Mouse (Mus musculus) frontal cortex, postnatal 10 days (tissue): ENCODE results near the gene Eef2.

Experiments
- DNase-seq, 2 experiments: peaks; one replicate each; pipeline ENCODE4 v3.0.0; 2022; ENCODE audit warnings: low spot score in 2 of 2, mixed read lengths in 1 of 2

Gene Eef2

DNA sequence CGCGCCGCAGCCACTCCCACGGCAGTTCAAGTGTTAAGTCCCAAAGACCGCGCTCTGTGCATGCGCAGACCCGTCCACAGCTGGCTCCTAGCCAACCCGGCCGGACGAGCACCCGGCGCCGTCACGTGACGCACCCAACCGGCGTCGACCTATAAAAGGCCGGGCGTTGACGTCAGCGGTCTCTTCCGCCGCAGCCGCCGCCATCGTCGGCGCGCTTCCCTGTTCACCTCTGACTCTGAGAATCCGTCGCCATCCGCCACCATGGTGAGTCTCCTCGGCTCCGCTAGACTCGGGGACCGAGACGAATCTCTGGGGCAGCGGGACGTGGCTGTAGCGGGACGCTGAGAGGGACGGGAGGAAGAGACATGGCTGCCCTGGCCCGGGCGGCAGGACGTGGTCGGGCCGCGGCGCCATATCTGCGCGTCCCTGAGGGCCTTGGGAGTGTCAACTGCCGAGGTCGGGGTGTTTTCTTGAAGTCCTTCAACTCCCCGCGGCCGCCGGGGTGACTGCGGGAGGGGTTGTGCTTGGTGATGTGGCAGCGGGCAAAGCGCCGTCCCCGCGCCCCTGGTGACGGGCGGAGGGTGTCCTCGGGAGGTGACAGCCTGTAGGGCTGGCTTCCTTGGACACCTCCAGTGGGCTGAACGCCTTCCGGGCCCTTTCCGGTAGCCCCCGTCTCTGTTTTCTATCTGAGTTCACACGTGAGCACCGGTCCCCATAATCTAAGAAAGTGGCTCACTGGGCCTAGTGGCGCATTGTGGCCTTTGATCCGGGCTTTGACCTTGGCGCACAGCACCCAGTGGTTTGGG lies at the start of gene Eef2:
Gene Eef2, plus strand, starts transcription at position 166 of the 806 bp plus-strand sequence.
- peak; percentile 97 to 99 for DNase-seq

DNA sequence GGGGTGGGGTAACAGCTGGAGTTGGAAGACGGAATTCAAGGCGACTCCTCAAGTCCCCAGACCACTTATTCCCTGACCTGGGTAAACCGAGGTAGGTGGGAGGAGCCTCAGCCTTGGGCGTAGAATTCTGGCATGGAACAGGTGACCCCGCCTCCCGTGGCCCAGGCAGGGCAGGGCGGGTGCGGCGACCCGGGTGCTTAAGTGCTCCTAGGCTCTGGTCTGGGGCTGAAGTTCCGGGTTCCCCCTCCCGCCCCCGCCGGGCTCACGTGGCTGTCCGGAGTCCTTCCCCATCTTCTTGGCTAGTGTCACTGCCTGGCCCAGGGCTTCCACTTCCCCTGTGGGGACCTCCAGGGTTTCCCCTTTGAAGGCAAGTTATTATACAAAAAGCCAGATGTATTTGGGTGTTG lies 42.2 kb upstream of the Eef2 start:
- peak in 1 of 2 experiments; percentile 62 for DNase-seq

DNA sequence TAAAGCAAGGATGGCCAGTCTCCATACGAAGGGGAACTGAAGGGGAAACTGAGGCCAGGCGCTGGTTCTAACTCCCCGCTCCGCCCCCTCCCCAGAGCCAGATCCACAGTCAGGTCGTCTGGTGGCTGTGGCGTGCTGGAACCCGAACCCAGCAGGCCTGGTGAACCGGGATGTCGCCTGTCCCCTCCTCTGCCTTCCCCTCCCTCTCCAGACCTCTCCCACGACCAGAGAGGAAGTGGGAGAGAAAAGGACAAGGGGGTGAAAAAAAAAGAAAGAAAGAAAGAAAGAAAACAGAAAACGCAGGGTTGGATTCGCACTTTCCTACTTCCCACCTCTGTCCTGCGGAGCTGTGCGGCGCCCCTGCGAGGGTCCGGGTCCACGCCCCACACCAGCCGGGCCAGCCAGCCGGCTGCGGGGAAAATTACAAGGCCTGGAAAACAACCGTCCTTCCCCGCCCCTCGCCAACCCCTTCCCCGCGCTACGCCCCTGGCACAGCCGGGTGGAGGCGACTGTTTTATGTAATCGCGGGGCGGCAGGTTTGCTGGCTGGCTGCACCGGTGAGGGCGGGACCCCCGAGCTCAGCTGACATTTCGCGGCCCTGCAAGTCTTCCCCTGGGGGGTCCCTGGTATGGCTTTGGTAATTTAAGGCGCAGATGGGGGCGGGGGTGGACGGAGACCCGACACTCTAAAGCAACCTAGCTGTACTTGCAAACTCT lies 41.3 kb upstream of the Eef2 start, which contains the start of gene Zbtb7a:
Gene Zbtb7a, plus strand, starts transcription at position 255 of the 716 bp plus-strand sequence.
- DNase-seq, result no peak

DNA sequence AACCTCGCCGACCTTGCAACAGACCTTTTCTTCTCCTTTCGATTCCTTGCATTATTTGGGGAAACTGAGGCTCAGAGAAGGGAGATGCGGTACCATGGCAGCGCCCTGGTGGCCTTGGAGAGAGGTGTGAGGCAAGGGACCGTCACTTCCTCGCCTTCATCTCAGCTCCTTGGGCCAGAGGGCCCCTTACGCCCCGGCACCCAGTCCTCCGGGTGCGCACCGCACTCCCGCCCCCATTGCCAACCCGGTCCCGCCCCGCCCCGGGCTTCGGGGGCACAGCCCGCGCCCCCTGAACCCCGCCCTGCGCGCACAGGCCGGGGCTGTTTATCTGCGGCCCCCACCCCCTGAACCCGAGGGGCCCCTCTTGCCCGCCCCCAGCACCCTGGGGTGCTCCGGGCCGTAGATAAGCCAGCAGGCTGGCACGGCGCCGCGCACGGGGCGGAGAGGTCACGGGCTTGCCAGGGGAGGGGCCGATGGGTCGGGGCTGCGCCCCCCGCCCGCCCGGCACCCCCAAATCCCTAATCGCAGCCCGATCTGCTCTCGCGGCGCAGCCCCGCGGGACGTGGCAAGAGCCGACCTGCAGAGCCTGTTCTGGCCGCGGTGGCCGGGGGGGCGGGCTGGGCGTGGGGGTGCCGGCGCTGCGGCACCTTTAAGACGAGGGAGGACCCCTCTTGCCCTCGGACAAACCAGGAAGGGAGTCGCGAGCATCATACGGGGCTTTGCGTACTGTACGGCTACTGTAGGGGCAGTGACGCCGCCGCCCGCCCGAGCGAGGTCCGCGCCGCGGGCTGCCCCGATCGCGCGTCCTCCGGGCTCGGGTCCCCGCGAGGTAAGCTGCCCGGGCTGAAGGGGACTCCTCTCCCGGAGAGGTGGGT lies 40.4 kb upstream of the Eef2 start:
- peak; percentile 67 to 72 for DNase-seq

DNA sequence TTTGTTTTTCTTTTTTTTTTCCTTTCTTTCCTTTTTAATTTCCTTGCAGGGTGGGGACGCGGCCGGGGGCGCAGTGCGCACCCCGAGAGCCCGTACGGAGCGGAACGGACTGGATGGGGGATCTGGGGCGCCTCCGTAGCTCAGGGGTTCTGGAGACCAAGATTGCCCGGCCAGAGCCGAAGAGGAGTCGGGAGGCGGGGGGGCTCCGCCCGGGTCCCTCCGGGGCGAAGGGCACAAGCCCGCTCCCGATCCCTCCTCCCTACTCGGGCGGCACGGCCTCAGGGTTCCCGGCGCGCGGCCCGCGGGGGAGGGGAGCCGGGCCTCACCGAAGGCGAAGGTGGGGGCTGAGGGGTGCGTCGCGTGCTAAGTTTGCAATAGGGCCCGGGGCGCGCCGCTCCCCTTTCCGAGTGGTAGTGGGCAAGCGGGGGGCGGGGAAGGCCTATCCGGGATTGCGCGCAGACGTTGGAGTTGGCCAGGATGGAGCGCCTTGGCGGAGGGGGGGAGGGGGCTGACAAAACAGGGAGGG lies 39.7 kb upstream of the Eef2 start:
- peak; percentile 85 to 86 for DNase-seq

DNA sequence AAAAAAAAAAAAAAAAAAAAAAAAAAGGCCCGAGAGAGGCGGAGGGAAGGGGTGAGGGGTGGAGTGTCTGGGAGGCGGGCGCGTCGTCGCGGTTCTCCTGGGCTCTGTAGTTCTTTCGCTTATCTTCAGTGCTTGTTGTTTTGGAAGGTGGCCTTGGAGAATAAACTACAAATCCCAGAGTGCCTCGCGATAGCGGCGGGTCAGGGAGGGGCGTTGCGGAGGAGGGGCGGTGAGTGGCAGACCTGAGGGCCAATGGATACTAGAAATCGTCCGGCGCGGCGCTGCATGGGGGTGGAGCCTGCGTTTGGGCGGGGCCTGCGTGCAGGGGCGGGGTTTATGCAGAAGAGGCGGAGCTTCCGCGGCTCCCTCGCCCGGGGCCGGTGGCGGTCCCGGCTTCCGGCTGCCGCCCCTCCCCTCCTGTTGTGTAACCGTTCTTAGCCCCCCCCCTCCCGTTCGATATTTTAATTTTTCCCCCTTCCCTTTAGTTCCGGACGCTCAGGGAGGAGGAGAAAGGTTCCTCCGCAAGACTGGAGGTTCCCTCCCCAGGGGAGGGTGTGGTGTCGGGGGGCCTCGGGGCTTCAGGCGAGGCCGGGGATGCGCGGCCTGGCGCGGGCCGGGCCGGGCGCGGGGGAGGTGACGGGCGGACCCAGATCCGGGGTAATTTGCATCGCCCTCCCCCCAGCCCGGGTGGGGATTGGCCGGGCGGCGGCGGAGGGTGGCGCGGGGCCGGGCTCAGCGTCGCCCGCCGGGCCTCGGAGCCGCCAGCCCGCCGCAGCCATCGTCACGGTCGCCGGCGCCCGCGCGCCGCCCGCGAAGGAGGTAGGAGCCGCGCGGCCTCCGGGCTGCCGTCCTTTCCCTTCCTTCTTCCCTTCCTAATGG lies 38.9 kb upstream of the Eef2 start:
- DNase-seq, result peak; percentile 99

DNA sequence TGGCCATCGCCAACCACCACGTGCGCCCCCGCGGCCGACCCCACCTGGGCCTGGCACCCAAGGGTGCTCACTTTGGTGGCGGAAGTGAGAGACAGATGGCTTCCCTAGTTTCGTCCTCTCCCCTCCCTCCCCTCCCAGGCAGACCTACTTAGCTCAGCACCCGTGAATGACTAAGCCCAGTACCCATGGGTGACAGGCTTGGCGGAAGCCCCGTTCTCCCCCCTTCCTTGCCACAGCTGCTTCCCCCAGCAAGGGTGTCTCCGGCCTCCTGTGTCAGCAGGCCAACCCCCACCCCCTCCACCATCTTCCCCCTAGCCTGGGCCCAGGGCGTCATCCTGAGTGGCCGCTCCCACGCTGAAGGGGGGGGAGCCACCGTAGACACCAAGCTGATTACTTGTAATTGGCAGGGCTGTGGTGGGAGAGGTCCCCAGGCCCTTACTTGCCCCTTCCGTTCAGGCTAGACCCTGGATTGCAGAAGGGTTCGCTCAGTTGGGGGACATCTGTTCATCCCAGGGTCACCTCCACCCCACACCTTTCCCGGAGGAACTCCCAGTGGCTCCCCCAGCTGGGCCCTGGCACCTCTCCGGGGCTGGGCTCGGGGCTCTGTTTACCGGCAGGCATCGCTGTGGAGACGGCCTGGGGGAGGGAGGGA lies 38.2 kb upstream of the Eef2 start:
- peak in 1 of 2 experiments; percentile 64 for DNase-seq

DNA sequence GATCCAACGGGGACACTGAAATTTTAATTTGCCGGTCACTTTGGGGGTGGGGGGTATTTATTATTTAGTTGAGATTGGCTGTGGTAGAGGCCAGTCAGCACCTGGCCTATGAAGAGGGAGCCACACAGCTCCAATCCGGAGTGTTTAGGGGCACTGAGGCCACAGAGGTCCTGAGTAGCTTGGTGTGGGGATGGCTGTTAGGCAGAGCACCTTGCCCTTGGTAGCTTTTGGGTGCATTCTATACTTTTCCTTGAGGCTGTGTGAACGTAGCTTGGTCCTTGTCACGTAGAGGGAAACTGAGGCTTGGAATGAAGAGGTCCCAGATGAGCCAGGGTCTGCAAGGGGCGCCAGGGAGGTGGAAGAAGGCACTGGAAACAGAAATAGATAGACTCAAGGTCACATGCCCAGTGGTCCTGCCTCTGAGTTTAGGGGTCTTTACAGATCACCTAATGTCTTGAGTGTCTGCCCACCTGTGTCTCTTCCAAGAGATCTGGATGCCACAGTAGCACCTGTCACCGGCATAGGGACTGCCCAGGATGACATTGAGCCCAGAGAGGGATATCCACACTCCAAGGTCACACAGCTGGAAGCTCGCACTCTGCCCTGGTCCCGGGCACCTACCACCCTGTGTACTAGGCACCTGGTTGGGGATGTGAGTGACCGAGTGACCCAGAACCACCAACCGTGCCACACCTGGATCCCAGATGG lies 37.5 kb upstream of the Eef2 start:
- DNase-seq, result no peak

DNA sequence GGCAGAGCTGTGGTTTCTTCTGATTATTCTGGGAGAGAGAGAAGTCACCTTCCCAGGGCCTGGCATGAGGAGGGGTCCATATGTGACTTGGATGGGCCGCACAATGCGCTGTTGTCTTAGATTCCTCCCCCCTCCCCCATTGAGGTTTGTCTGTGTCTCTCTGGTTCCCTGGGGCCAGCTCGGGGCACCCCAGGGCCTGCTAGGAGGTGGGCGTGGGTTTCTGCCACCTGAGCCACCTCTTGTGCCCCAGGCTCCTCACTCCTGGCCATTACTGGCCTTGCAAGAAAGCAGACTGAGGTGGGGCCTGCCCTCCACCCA lies 36.9 kb upstream of the Eef2 start:
- DNase-seq, result no peak

DNA sequence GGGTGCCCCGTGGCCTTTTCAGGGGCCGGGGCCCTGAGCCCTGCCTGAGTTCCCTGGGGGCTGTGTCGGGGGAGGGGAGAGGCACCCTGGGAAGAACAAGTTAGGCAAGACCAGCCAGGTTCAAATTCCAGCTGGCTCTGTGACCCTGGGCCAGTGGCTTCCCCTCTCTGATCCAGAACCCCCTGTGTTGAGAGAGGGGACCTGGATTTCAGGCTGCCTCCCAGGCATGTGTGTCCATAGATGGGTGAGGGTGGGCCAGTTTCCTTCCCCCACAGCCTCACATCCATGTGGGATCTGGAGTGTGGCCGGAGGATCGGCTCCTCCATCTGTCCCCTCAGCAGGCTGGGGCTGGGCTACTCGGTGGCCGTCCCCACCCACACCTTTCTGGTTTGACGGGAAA lies 36.4 kb upstream of the Eef2 start:
- no peak for DNase-seq

DNA sequence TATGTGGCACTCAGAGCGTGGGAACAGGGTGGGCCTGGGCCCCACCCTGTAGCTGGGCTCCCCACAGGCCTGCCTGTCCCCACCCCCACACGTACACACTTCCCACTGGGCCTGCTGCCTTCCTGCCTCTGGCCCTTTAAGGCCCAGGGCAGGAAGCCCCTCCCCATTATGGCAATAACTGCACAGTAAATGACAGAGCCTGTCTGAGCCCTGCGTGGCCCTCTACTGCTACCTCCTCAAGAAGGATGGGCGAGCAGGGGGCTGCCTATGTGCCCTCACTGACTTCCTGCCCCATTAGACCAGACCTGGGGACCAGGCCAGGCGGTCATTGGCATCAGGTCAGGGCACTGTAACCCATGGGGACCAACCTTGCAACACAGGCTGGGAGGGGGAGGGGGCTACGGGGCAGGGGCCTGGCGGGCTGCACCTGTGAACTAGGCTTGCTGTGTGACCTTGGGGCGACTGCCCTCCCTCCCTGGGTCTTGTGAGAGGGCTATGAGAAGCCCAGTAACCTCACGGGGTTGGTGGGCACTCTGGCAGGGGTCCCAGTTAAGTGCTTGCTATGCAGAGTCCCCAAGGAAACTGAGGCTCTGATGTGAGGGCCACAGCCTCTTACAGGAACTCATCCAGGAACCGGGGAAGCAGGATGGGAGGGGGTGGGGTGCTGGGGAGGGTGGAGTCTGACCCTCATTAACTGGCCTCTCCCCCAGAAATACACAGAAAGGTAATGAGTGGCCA lies 35.5 kb upstream of the Eef2 start:
- no peak for DNase-seq

DNA sequence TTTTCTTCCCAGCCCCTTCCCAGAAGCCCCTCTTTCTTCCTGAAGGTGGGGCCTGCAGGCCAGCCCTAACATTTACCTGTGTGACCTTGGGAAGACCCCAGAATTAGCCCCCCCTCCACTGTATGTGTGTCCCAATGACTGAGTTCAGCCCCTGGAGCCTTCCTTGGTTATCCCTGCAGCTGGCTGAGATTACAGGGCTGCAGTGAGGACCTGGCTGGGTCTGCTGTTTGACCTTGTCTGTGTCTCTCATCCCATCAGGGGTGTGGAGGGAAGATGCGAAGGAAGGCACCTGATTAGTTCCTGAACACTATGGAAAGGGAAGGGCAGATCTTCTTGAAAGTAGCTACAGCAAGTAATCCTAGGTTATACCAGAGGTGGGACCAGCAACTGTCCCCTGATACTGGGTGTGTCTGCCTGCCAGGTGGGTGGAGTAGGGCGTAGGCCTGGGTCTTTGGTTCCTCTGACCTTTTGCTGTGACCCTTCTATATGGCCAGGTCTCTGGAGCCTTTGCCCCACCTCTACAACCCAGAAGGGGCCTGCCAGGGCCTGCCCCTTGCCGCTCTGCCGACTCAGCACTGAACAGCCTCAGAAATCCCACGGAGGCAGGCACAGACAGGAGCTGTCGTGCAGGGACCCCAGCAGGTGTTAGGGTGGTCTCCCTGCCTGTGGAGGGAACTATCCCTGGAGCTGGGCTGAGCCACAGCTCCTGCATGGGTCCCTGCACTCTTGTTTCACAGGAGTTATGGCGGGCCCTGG lies 34.8 kb upstream of the Eef2 start:
- no peak for DNase-seq

DNA sequence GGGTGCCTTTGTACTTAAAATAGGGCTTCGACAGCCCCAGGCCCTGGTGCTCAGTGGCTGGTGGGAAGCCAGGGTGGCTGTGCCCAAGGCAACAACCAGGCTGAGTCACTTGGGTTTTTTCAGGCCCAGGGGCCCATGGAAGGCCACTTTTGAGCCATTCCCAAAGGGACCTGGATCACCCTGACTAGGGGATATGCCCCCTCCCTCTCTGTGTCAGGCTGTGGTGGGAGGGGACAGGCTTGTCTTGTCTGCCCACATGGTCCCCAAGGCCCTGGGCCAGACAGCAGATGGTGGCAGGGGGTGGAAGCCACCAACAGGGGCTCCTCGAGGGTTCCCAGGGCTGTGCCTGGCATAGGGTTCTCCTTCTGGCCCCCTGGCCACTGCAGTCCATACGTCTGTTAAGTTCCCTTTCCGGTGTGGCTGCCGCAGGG lies 33.9 kb upstream of the Eef2 start:
- DNase-seq, result no peak

DNA sequence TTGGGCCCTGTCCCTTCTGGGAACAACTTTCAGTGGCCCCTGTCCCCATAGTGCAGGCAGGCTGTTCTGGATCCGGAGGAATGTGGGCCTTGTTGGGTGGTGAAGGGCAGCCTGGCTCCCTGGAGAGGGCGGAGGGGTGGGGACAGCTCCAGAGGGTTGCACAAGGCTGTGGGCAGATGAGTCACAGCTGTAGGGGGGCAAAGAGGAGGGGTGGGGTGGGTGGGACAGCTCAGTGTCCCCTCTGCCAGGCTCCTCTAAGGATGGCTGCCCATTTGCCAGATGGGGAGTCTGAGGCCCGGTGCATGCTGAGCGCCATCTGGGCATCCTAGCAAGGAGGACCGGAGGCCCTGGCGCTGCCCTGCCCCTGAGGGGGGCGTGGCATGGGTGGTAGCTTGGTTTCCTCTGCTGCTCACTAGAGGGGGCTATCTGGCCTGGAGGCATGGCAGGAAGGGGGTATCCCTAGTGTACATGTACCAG lies 33.2 kb upstream of the Eef2 start:
- no peak for DNase-seq

DNA sequence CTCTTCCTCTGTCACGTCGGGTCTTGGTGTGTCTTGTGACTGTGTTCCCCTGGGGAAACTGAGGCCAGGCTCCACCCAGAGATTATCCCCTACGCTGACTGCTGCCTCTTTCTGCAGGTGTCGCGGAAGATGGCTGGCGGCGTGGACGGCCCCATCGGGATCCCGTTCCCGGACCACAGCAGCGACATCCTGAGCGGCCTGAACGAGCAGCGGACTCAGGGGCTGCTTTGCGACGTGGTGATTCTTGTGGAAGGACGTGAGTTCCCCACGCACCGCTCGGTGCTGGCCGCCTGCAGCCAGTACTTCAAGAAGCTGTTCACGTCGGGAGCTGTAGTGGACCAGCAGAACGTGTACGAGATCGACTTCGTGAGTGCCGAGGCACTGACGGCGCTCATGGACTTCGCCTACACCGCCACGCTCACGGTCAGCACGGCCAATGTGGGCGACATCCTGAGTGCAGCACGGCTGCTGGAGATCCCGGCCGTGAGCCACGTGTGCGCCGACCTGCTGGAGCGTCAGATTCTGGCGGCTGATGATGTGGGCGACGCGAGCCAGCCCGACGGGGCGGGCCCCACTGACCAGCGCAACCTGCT lies 32.5 kb upstream of the Eef2 start:
- no peak for DNase-seq

DNA sequence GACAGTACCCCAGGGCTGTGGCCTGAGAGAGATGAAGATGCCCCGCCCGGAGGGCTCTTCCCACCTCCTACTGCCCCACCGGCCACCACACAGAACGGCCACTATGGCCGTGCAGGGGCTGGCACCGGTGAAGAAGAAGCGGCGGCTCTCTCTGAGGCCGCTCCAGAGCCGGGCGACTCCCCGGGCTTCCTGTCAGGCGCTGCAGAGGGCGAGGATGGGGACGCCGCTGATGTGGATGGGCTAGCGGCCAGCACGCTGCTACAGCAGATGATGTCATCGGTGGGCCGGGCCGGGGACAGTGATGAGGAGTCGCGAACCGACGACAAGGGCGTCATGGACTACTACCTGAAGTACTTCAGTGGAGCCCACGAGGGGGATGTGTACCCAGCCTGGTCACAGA lies 31.8 kb upstream of the Eef2 start:
- no peak for DNase-seq

DNA sequence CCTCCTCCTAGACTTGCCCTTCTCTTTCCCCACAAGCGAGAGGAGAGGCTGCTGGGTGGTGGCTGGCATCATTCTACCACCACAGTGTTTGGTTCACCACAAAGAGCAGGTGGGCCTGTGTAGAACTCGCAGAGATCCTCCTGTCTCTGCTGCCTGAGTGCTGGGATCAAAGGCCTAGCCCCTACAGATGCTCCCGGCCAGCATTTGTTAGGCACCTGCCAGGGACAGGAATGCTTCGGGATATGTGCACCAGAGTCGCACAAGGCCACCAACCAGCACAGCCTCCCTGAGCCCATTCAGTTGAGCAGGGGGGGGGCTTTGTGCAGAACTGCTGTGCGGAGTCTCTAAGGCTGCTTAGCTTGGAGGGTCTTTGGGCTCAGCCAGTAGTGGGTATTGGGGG lies 31.1 kb upstream of the Eef2 start:
- DNase-seq, result no peak

DNA sequence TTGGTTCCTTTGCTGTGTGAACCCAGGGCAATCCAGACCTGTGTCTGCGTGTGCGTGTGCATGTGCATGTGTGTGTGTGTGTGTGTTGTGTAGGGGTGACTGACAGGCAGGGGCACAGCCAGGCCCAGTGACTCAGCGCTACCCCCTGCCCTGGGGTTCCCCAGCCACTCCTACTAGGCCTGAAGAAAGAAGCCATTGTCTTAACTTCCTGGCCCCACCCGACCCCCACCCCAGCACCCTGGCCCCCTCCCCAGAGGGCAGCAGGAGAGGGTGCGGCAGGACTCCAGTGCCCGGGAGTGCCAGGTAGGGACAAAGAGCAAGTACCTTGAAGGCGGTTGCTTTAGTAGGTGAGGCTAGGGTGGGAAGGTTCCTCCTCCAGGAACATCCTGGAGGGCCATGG lies 30.7 kb upstream of the Eef2 start:
- DNase-seq, result no peak
